Mouse (Mus musculus) cerebellum, postnatal 14 days (tissue): ENCODE data around the gene Pla2g2c.

Experiments used
- DNase-seq, 2 experiments: peaks; one replicate each; pipeline ENCODE4 v3.0.0; 2021; ENCODE audit warnings: mixed read lengths in 2 of 2

Gene Pla2g2c

DNA sequence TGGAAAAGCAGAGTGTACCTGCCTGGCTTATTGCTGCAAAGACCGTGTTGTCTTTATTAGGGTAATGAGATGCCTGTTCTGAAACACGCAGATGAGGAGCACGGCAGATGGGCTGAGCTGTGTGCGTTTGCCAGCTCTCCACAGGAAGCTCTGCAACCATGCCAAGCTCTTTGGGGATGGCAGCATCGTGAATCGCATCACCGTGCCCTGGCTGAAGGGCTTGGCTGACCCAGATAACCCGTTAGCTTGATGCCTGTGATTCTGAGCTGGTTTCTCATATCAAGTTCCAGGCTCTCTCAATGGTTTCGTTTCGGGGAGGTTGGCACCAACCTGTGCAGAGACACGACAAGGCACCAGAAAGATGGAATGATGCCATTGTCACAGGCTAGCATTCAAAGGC is 14.0 kb upstream of the Pla2g2c start:
- peak; percentile 100 for DNase-seq

DNA sequence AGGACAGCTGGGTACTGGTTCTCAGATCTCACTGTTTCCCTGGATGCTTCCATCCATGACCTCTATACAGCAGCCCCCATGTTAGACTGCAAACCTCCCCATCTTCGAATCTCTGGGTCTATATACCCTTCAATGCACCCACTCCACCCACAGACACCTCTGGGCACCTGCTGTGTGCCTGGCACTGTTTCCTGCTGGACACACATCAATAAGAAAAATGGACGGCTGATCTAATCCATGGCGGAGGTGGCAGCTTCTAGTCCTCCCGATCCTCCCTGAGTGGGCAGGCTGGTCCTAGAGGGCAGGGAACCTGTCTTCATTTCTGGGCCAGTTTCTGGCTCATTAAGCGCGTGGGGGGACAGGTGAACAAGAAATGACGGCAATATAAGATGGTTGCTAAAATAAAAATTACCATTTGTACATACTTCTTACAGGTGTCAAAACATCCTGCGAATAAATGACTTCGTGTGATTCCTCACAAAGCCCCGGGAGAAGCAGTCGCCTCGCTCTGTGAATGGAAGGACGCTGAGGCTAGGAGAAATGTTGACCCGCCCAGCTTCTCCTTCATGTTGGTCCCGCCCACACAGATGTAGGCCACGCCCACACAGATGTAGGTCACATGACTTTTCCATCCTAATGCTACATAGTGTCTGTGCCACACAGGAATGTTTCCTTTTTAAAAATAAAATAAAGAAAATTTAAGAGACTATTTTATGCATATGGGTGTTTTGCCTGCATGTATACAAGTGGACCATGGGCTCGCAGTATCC is 13.4 kb upstream of the Pla2g2c start:
- peak; percentile 84 to 85 for DNase-seq

DNA sequence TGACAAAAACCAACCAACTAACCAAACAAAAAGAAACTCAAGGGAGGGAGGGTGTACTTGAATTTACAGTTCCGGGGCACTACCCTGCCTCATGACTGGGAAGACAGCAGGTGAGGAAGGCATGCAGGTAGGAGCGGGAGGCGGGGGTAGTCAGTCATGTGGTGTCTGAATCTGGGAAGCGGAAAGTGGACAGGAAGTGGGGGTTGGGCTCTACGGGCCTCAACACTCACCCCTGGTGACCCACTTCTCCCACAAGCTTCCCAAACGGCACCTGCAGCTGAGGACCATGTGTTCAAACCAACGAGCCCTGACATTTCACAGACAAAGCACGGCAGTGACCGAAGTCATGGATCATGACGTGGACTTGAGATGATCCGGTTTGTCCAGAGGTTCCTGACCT is 12.5 kb upstream of the Pla2g2c start:
- DNase-seq = peak; percentile 40 to 45

DNA sequence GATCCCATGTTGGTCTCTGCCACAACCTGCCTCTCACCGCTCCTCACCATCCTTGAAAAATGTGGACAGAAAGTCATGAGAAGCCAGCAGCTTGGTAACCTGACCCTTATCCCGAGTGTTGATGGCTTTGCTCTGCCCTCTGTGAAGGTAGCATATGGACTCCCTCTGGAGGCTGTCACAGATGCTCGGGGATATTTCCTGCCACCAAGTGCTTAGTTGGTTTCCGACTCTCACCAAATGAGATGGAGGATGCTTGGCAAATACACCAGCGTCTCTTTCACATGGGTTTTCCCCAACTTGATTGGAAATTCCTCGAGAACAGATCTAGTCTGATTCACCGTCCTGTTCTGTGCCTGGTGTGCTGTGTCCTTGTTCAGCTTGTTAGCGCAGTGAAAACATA is 12.0 kb upstream of the Pla2g2c start:
- peak in 1 of 2 experiments; percentile 33 for DNase-seq

DNA sequence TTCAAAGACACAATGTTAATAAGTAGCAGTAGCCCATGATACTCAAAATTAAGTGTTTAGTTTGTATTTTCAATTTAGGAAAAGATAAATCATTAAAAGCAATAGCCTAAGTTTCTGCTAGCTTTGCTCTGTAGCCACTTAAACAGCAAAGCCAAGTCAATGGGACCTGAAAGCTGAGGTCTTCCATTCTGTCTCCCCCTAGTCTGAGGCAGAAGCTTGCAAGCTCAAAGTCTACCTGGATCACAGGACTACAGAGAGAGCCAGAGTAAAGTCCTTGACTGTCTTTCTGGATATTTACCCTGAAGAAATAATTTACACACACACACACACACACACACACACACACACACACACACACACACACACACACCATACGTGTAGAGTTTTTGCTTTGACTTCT is 10.4 kb upstream of the Pla2g2c start:
- no peak for DNase-seq

DNA sequence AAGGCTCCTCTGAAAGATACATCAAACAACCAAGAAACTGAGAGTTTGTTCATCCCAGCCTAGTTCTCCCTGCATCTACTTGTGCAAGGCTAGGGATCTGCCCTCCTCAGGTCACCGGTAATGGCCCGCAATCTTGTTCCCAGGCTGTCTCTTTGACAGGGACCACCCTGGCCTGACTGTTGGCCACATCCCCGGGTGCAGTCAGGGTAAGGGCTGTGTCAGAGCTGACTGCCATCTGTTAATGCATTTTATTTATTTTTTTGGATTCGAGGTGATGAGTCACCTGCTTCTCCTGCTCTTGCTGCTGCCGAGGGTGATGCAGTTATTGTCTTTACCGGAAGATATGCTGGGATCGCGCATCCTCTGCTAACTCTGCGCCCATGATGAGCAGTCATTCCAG is 7.9 kb upstream of the Pla2g2c start:
- DNase-seq = peak; percentile 53 to 55

DNA sequence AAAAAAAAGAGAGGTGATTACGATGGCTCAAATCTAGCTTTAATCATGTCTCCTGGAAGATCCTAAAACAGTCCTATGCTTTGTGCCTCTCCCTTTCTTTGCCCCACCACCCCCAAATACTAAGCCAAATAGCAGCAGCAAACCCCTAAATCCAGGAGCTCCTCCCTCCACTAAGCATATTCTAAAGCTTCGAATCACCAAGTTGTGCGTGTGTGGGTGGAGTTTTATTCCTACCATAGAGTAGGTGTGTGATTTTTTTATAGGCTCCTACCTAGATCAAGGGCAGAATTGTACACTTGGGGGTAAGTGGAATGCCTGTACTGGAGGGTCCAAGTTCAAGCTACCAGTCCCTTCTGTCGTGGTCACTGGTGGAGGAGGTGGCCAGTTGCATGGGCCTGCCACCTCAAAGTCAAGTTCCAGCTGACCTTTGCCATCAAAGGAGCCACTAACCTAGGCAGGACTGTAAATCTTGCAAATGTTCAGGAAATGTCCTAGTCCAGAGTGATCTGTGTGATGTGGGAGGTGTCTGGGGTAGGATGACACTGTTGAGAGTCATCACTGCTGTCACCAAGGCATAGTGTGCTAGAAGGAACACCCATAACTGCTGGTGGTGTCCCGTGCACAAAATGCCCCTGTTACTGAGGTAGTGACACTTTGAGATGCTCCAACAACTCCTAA is 5.9 kb upstream of the Pla2g2c start:
- no peak for DNase-seq

DNA sequence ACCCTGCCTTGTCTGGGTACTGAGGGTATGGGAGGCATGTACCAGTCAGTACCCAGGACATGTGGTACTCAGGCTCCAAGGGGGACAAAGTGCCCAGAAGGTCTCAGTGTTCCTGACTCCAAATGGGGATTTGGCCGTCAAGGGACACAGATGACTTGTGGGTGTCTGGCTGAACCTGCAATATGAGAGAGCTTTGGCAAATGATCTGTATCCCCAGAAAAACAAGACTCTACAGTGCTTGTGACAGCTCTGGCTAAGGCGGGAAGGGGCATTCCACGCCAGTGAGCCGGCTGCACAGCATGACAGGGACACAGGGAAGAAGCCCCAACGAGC is 5.4 kb upstream of the Pla2g2c start:
- no peak for DNase-seq

DNA sequence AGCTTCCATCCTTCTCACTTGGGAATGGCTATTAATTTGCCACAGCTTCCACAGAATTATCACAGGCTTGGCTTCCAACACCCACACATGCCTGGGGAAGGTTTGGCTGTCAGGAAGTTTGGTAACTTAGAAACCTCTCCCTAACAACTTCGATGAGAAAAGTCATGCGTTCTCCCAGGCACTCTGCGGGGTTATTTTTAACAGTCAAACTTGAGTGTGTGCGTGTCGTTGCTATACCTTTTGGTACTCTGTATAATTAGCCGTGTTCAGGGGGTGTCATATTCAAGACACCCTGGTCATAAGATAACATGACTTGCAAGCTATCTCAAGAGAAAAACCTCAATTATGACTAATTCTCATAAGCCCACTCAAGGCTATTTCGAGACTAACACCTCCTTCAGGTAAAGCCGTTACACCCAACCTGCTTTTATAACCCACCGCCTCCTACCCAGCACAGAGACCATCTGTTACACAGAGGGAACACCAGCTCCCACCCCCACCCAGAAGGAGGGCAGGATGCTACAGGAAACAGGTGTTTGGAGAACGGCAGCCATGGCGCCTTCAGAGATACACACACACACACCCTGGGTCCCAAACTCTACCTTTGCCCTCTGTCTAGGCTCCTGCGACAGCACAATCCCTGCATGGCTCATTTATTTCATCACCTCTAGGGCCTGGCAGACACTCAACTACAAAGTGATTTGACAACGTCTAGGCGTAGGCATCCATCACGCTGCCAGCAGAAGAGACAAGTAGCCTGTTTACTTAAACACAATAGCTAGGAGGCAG is 905 bp upstream of the Pla2g2c start:
- DNase-seq = peak; percentile 55 to 63

DNA sequence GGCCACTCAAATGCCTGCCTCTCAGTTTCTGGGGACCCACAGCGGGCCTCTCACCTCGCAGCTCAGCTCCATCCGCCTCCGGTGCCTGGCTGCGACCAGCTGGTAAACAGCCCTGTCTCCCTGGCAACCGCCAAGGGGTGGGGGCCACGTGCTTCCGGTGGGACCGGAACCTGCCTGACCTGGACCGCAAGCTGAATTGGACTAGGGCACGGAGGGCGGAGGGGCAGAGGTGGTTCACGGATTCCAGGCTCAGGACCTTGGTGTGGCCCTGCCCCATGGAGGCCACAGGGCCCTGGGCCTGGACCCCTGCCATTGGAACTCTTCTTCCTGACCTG is 502 bp downstream of the Pla2g2c start:
- DNase-seq = peak; percentile 71 to 75

DNA sequence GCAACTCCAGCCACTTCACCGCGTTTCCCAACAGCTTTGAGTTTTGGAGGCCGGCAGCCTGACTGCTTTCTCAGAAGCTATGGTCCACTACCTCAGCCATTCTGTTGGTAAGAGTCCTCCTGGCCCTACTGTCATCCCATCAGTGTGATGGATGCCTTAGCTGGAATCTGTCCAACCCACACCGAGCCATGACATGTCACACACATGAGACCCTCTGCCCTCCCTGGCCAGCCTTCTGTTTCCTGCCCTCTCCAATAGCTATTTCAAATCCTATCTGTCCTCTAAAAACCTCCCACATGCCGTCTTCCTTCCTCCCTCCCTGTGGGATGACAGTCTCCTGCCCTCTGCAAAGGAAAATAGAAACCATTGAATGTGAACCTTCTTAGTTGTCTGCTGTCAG is 1.2 kb downstream of the Pla2g2c start:
- peak; percentile 46 to 76 for DNase-seq

DNA sequence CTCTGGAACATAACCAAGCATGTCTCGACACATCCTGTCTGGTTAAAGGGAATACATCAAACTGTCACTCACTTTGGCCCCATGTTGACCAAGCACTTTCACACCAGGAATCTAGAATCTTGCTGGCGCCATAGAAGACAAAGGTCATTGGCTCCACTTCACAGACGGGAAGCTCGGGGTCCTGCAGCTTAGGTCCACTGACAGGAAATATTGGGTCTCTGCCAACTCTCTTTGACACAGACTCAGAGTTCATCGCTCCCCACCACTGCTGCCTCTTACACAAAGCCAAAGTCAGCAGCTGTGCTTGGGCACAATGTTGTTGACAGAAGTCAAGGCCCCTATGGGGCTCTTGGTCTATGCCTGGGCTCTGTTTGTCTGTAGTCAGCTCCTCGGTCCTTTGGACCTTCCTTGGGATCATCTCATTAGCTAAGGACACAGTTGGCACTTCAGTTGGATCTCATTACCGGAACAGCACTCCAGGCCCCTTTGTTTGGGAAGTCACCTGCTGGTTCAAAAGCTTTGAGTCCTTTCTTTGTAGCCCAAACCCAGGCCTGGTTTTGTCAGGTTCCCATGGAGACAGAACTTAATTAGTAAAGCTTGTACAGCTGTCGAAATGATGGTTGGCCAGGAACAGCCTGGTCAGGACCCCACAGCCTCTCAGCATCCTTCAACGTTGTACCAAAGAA is 4.6 kb downstream of the Pla2g2c start:
- no peak for DNase-seq

DNA sequence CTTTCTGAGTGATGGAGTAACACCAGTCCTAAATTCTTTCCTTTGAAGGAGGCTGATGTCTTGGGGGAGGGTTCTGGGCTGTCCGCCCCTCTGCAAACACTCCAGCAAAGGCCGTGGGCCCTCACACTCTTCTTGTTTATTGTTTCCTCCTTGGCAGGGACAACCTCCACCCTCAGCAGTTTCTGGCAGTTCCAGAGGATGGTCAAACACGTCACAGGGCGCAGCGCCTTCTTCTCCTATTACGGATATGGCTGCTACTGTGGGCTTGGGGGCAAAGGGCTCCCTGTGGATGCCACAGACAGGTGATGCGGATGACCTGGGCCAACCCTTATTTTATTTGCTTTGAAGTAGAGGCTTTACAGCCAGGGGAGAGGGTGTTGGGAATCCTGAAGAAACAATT is 9.5 kb downstream of the Pla2g2c start:
- DNase-seq = no peak

DNA sequence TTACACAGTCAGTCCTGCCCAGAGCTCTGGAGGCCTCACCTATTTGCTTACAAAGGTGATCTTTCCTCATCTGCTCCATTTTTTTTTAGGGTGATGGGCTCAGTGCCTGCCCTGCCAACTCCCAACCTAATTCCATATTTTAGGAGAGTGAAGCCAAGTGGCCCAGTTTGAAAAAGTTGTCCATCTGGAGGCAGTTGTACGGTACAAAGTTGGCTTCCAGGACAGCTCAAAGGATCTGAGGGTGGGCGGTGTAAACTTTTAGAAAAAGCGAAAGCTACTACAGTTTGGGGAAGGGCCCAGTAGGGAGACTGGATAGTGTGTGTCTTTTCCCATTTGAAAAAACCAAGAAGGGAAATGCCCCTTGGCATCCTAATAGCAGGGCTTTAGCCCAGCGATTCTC is 10.3 kb downstream of the Pla2g2c start:
- DNase-seq = no peak

DNA sequence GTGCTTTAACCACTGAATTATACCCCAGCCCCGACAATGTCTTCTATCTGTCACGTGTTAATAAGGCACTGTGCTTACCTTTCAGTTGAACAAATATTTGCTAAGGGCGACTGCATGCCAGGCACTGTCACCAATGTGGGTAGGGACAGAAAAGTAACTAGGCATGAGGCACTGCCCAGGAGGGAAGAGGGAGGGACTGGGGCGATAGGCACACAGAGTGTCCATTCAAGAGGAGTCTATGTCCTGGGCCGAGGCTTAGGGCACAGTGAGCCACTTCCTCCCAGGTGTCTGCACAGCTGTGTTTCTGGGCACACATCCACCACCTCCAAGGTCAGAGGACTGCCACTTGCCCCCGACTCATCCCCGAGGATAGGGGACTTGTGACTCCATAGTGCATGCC is 12.4 kb downstream of the Pla2g2c start, which contains the start of gene Ubxn10:
Ubxn10 (minus strand) TSS at position 137 of the 400 bp plus-strand sequence.
- no peak for DNase-seq

DNA sequence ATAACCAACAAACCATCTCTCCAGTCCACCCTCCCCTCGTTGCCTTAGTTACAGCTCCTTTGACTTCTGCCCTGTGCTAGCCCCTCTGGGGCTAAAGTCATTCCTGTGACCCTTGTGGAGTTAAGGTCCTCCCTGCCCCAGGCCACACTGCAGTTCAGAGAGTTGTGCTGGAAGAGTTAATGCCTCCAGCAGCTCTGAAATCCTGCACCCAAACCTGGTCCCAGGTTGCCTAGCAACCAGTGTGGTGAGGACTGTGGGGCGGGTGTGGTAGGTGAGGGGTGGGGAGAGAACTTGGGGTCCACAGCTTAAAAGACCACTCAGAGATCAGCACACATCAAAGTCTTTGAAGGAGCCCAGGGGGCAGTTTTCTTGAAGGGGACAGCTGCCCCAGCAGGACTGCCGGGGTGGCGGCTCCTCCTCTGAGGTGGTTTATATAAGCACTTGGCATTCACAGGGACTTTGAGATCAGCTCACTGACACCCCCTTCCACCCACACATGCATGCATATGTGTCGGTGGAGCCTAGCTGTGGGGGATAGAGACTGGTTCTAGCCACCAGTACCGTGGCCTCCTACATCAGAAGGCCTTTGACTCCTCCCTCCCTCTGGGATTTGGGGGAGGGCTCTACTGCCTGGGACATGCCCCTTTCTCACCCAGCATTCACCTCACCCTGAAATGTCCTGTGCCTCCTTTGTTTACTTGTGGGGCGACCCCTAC is 14.7 kb downstream of the Pla2g2c start:
- DNase-seq = no peak

DNA sequence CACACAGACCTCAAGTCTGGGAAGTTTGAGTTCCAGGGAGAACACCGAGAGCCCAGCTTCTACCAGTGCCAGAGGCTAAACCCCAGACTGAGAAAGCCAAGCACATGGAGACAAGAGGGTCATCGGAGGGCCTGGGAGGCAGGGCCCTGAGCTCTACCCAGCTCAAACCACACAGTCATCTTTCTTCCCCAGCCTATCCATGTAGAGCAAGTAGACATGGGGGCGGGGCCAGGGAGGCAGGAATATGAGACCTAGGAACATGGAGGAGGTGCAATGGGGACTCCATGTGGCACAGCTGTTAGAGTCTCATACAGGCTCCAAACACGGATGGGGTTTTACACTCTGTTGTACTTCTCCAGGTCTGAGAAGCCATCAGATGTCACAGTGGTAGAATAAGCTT is 21.3 kb downstream of the Pla2g2c start:
- no peak for DNase-seq

DNA sequence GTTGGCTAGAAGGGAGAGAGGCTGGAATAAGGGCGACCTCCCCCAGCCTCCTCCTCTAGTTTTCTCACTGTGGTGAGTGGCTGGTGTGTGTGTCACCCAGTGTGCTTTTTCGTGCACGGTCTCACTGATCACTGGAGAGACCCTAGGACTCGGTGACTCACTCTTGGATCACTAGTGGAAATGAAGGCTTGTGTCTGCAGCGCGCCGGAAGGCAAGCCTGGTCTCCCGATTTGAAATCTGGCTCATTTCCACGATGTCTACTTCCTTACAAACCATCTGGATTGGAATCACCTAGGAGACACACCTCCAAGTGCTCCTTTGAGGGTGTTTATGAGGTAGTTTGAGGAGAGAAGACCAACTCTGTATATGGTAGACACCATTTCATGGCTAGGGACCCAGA is 22.3 kb downstream of the Pla2g2c start:
- DNase-seq = no peak

DNA sequence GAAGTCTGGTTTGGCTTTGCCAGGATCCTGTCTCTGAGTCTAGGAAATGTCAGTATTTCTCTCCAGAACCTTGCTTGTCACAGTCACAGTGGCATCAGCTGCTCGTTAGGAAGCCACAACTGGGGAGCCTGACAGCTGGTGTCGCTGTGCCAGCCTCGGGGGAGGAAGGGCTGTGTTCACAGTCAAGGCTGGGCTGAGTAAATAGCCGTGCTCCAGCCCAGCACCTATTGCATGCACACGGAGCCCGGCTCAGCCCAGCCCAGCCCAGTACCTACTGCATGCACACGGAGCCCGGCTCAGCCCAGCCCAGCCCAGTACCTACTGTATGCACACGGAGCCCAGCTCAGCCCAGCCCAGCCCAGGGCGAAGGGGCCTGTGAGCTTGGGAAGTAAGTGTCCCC is 23.3 kb downstream of the Pla2g2c start:
- DNase-seq = no peak

DNA sequence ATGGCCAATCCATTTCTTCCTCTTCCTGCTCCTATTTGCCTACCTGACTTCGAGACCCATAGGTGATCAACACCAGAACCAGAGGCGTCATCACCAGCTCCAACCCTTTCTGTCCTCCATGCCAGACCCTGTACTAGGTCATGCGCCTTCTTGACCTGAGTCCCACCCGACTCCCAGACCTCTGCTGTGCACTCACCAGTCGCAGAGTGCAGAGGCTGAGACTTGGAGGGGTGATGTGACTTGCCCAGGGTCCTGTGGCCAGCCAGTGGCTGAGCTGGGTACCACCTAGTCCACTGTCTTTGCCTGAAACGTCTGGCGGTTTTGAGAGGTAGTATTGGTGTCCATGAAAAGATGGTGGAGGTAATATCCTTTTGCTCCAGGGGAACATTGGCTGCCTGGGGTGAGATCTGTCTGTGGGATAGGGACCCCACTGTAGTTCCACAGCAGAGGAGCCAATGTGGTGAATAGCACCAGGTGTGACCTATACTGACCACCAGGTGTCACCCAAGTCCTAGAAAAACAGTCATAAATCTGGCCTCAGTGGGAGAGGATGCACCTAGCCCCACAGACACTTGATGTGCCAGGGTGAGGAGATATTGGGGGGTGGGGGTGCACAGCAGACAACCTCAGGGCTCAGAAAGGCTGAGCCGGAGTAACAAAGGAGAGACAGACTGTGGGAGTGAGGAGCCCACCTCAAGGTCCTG is 23.9 kb downstream of the Pla2g2c start:
- peak; percentile 79 to 81 for DNase-seq

DNA sequence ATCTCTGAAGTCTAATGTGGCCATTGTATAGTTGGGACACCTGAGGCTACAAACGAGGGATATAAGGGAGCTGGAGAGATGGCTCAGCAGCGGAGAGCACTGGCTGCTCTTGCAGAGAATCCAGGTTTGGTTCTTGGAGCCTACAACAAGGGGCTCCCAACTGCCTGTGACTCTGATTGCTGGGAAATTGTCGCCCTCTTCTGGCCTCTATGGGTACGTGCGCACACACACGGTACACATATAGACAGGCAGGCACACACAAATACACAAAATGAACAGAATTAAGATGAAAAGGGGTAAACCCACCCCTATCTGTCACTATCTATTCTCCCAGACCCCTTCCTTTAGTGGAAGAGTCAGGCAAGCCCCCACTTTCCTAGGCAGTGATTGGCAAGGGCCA is 28.0 kb downstream of the Pla2g2c start:
- no peak for DNase-seq

DNA sequence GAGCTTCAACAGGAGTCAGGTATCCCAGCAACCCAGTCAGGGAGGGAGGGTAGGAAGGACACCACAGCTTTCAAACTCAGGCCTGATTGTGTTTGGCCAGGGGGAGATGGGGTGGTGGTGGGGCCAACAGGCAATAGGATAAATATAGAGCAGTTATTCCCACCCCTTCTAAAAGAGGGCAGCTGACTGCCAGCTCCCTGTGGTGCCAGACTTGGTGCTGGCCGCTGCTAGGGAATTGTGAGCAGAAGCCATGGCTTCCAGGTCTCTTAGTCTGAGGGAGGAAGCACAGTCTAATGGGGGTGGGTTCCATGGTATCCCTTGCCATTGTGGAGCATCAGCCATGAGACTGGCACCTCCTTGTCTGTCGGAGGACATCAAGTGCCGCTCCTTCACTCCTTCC is 29.0 kb downstream of the Pla2g2c start:
- peak; percentile 55 to 61 for DNase-seq
